Mouse (Mus musculus): ENCODE data around the gene Cadm3. TPM values are rescaled to one million over a fixed set of nuclear protein-coding genes. Genes with fewer than 3 reads are reported as not detected.

Gene Cadm3
- polyA plus RNA-seq, 1 experiment from 2014 or later, result 1.4 TPM

GRCm38 (mm10) chr1:173391754-173392153 lies 24.3 kb upstream of the Cadm3 start:
- no peak overlapping the region for H3K27ac ChIP-seq (replicated peaks)
- ATAC-seq (ENCODE audit: low FRiP score, low TSS enrichment) (no peak), DNase-seq (ENCODE audit: low spot score) (no peak)
- WGBS, result 70% methylated on average over 6 of the region's 6 CpGs
- no peaks in the 10 kb centered on the region for H3K27me3 ChIP-seq (ENCODE audit: control insufficient read depth, insufficient read depth, low read length)
- no peaks in the 10 kb centered on the region for H3K36me3 ChIP-seq (ENCODE audit: control insufficient read depth, insufficient read depth, low read length)
- TF ChIP-seq CTCF (IDR thresholded peaks at IDR 0.05; ENCODE audit: low read depth) (no peak), EP300 (optimal IDR thresholded peaks at IDR 0.05) (no peak)
- no peaks in the 10 kb centered on the region for H3K9me3 ChIP-seq (ENCODE audit: control insufficient read depth, low read length)
- no peak overlapping the region for H3K4me2 ChIP-seq (replicated peaks; ENCODE audit: low read depth)
- no peaks in the 10 kb centered on the region for H3K4me1 ChIP-seq (replicated peaks; ENCODE audit: control insufficient read depth, insufficient read depth)
- H3K4me3 ChIP-seq (ENCODE audit: low read depth, low read length), result no peak overlapping the region
- no peak overlapping the region for H3K9ac ChIP-seq (ENCODE audit: low read length)

GRCm38 (mm10) chr1:173389901-173390401 lies 22.5 kb upstream of the Cadm3 start:
- ATAC-seq (ENCODE audit: low FRiP score, low TSS enrichment) (no peak; the same call in 1 of the 2 replicates), DNase-seq (ENCODE audit: low spot score) (peak; percentile 19)
- no peak for TF ChIP-seq CTCF (IDR thresholded peaks at IDR 0.05; ENCODE audit: low read depth)
- TF ChIP-seq EP300 (optimal IDR thresholded peaks at IDR 0.05), result no peak
- H3K9me3 ChIP-seq (ENCODE audit: control insufficient read depth, low read length), result no peaks in the 10 kb centered on the region
- H3K36me3 ChIP-seq (ENCODE audit: control insufficient read depth, insufficient read depth, low read length), result no peaks in the 10 kb centered on the region
- 0 out of 2 replicates have a peak overlapping the region, but pooled peaks have one; percentile 17 for H3K4me2 ChIP-seq (replicated peaks; ENCODE audit: low read depth)
- no peak overlapping the region for H3K4me3 ChIP-seq (ENCODE audit: low read depth, low read length)
- 0 out of 2 replicates have a peak overlapping the region, but pooled peaks have one; percentile 18 for H3K9ac ChIP-seq (ENCODE audit: low read length)
- no peak overlapping the region for H3K27ac ChIP-seq (replicated peaks)
- WGBS, result 10% methylated on average over 13 of the region's 13 CpGs
- no peaks in the 10 kb centered on the region for H3K27me3 ChIP-seq (ENCODE audit: control insufficient read depth, insufficient read depth, low read length)
- no peaks in the 10 kb centered on the region for H3K4me1 ChIP-seq (replicated peaks; ENCODE audit: control insufficient read depth, insufficient read depth)

GRCm38 (mm10) chr1:173389431-173389830 lies 21.9 kb upstream of the Cadm3 start:
- H3K4me1 ChIP-seq (replicated peaks; ENCODE audit: control insufficient read depth, insufficient read depth), result no peaks in the 10 kb centered on the region
- DNase-seq (ENCODE audit: low spot score) (no peak), ATAC-seq (ENCODE audit: low FRiP score, low TSS enrichment) (no peak)
- no peak overlapping the region for H3K4me2 ChIP-seq (replicated peaks; ENCODE audit: low read depth)
- no peak overlapping the region for H3K9ac ChIP-seq (ENCODE audit: low read length)
- H3K9me3 ChIP-seq (ENCODE audit: control insufficient read depth, low read length), result no peaks in the 10 kb centered on the region
- H3K36me3 ChIP-seq (ENCODE audit: control insufficient read depth, insufficient read depth, low read length), result no peaks in the 10 kb centered on the region
- H3K27ac ChIP-seq (replicated peaks), result no peak overlapping the region
- H3K4me3 ChIP-seq (ENCODE audit: low read depth, low read length), result no peak overlapping the region
- TF ChIP-seq CTCF (IDR thresholded peaks at IDR 0.05; ENCODE audit: low read depth) (no peak), EP300 (optimal IDR thresholded peaks at IDR 0.05) (no peak)
- WGBS, result 19% methylated on average over 3 of the region's 3 CpGs
- no peaks in the 10 kb centered on the region for H3K27me3 ChIP-seq (ENCODE audit: control insufficient read depth, insufficient read depth, low read length)

- no peaks in the 10 kb centered on the region for H3K36me3 ChIP-seq (ENCODE audit: control insufficient read depth, insufficient read depth, low read length)
- no peak for ATAC-seq (ENCODE audit: low FRiP score, low TSS enrichment)
- TF ChIP-seq CTCF (IDR thresholded peaks at IDR 0.05; ENCODE audit: low read depth), result no peak
- WGBS, result 80% methylated on average over 6 of the region's 6 CpGs
- no peaks in the 10 kb centered on the region for H3K9me3 ChIP-seq (ENCODE audit: control insufficient read depth, low read length)
- no peak overlapping the region for H3K4me3 ChIP-seq (ENCODE audit: low read depth, low read length)
- H3K4me1 ChIP-seq (replicated peaks; ENCODE audit: control insufficient read depth, insufficient read depth), result no peaks in the 10 kb centered on the region
- no peak overlapping the region for H3K27ac ChIP-seq (replicated peaks)
- H3K27me3 ChIP-seq (ENCODE audit: control insufficient read depth, insufficient read depth, low read length), result no peaks in the 10 kb centered on the region
- no peak overlapping the region for H3K9ac ChIP-seq (ENCODE audit: low read length)
- no peak for DNase-seq (ENCODE audit: low spot score)
- H3K4me2 ChIP-seq (replicated peaks; ENCODE audit: low read depth), result no peak overlapping the region
These were observed 13.9 kb upstream of the Cadm3 start for GRCm38 (mm10) chr1:173381436-173381835.

DNA sequence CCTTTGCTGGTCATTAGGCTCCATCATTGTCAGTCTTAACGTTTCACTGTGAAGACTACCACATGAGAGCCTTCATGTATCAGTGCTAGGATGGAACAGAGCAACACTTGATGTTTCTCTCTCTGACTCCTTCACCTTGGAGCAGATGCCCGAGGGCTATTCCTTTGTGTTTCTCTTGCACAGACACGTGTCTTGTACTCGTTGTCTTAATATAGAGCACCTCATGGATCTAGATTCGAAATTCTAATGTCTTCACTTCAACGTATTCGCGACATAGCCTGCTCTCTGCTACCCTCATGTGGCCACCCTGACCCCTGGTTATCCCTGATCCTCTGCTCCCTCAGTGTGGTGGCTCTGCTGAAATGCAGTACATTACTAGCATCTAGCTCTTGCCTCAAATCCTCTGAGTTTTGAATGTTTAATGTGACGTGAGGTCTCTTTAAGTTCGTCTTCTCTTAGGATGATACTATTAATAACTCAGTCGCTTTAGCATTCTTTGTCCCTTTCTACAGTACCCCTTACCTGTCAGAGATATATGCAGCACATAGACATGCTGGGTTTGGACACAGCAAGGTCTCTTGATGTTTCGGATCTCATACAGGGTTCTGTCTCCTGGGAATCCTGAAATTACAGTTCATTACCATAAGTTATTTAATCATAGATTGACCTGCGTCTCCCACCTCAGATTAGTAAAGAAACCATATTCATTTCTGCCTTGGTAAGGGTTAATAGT lies 10.1 kb upstream of the Cadm3 start:
- Histone ChIP-seq H3K27ac (replicated peaks) (no peak overlapping the region), H3K27me3 (ENCODE audit: control insufficient read depth, insufficient read depth, low read length) (no peaks in the 10 kb centered on the region), H3K4me2 (replicated peaks; ENCODE audit: low read depth) (no peak overlapping the region), H3K9me3 (ENCODE audit: control insufficient read depth, low read length) (no peaks in the 10 kb centered on the region), H3K4me1 (replicated peaks; ENCODE audit: control insufficient read depth, insufficient read depth) (no peaks in the 10 kb centered on the region), H3K36me3 (ENCODE audit: control insufficient read depth, insufficient read depth, low read length) (no peaks in the 10 kb centered on the region), H3K9ac (ENCODE audit: low read length) (no peak overlapping the region), H3K4me3 (ENCODE audit: low read depth, low read length) (no peak overlapping the region)
- peak; percentile 48 for DNase-seq (ENCODE audit: low spot score)
- TF ChIP-seq EP300 (optimal IDR thresholded peaks at IDR 0.05) (no peak), CTCF (IDR thresholded peaks at IDR 0.05; ENCODE audit: low read depth) (peak; percentile 95)
- WGBS, result 29% methylated on average over 13 of the region's 13 CpGs
- ATAC-seq (ENCODE audit: low FRiP score, low TSS enrichment), result no peak

GRCm38 (mm10) chr1:173374020-173374419 lies 6.5 kb upstream of the Cadm3 start:
- no peak for DNase-seq (ENCODE audit: low spot score)
- Histone ChIP-seq H3K4me2 (replicated peaks; ENCODE audit: low read depth) (no peak overlapping the region), H3K4me3 (ENCODE audit: low read depth, low read length) (no peak overlapping the region), H3K9ac (ENCODE audit: low read length) (no peak overlapping the region), H3K36me3 (ENCODE audit: control insufficient read depth, insufficient read depth, low read length) (no peaks in the 10 kb centered on the region), H3K27me3 (ENCODE audit: control insufficient read depth, insufficient read depth, low read length) (no peaks in the 10 kb centered on the region), H3K27ac (replicated peaks) (no peak overlapping the region), H3K4me1 (replicated peaks; ENCODE audit: control insufficient read depth, insufficient read depth) (no peaks in the 10 kb centered on the region), H3K9me3 (ENCODE audit: control insufficient read depth, low read length) (no peaks in the 10 kb centered on the region)
- TF ChIP-seq EP300 (optimal IDR thresholded peaks at IDR 0.05) (no peak), CTCF (IDR thresholded peaks at IDR 0.05; ENCODE audit: low read depth) (no peak)
- WGBS, result 77% methylated on average over 7 of the region's 7 CpGs
- ATAC-seq (ENCODE audit: low FRiP score, low TSS enrichment), result no peak

All from stomach, postnatal 0 days (tissue).